Mouse (Mus musculus): ENCODE measurements around the gene Zbtb40. TPM values are rescaled to one million over a fixed set of nuclear protein-coding genes. Genes with fewer than 3 reads are reported as not detected.

The Zbtb40 gene
- polyA plus RNA-seq, 1 experiment from 2014 or later, result 1.3 TPM

DNA sequence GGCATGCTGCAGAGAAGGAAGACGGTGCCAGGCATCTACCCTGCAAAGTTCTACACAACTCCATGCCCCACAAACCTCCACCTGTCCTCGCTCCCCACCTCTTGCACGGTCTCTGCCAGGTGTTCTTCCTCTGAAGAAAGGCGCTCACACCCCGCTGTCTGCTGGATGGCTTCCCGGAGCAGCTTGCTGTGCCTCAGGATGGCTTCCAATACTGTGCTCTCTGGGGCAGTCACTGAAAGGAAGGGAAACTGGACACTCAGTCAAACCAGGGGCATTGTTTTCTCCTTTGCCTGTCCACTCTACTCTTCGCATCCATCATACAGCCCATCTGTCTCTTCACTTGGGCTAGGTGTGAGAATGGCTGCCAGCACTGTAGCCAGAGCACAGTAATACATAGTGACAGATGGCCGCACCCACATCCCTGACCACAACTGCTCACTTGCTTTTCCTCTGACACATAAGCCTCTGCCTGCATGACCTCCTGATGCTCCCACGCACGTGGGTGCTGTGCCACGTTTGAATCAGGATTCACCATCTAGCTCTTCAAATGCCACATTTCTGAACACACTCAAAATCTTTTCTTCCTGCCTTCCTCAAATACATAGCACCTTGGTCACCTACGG is 50.8 kb downstream of the Zbtb40 start:
- no peak for ATAC-seq

DNA sequence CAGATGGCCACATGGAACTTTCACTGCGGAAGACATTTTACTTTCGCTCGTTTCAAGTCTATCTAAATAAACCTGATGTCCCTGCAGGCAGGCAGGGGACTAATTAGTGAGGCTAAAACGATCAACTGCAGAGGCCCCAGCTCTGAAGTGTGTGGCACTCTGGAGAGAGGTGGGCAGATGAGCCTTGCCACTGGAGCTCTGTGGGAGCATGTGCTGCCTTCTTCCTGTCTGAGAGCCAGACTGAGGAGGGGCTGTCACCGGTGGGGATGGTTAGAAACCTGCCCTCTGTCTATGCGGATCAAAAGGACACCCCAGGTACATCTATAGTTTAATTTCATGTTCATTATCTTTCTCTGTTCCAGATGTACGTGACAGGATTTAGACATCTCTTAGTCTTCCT is 51.7 kb downstream of the Zbtb40 start:
- H3K36me3 ChIP-seq (ENCODE audit: insufficient read depth, low read length), result peaks cover 22% of the 10 kb centered on the region; the same call in 1 of the 2 replicates
- WGBS, result 79% methylated on average over 7 of the region's 7 CpGs

More for the DNA sequence above, 50.8 kb downstream of the Zbtb40 start:
- no peak for DNase-seq (ENCODE audit: low spot score)
- Histone ChIP-seq H3K9ac (replicated peaks; ENCODE audit: low read depth) (no peak overlapping the region), H3K4me2 (replicated peaks; ENCODE audit: low read depth, low read length) (no peak overlapping the region), H3K27ac (ENCODE audit: low read length) (no peak overlapping the region), H3K36me3 (ENCODE audit: insufficient read depth, low read length) (peaks cover 22% of the 10 kb centered on the region; the same call in 1 of the 2 replicates), H3K4me3 (ENCODE audit: low read depth, low read length) (no peak overlapping the region), H3K27me3 (replicated peaks; ENCODE audit: insufficient read depth, low read length) (no peaks in the 10 kb centered on the region), H3K4me1 (ENCODE audit: insufficient read depth, low read depth, low read length) (no peaks in the 10 kb centered on the region), H3K9me3 (ENCODE audit: low read length) (no peaks in the 10 kb centered on the region)
- TF ChIP-seq EP300 (IDR thresholded peaks at IDR 0.05) (no peak), CTCF (IDR thresholded peaks at IDR 0.05) (no peak)
- 91% methylated on average over 12 of the region's 12 CpGs for WGBS

DNA sequence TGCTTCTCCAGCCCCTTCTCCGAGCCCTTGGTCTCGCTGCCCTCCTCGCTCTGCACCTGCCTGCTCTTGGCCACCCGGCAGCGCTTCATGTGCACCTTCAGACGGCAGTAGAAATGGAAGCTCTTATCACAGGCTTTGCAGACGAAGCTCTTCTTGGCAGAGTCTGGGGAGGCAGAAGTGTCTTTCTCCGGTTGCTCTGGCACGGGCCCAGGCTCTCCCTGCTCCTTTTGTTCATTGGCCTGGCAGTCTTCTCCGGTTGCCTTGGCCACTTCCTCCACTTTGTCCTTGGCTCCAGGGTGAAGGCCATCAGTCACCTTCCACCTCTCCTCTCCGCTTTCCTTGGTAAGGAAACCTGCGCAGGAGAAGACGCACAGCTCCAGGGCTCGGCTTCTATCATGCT is 53.2 kb downstream of the Zbtb40 start:
- TF ChIP-seq EP300 (IDR thresholded peaks at IDR 0.05) (no peak), CTCF (IDR thresholded peaks at IDR 0.05) (no peak)
- ATAC-seq, result no peak
- peaks cover 18% of the 10 kb centered on the region; the same call in 1 of the 2 replicates for H3K36me3 ChIP-seq (ENCODE audit: insufficient read depth, low read length)

More for the DNA sequence above, 51.7 kb downstream of the Zbtb40 start:
- no peak overlapping the region for H3K9ac ChIP-seq (replicated peaks; ENCODE audit: low read depth)
- ATAC-seq (no peak), DNase-seq (ENCODE audit: low spot score) (no peak)
- H3K4me3 ChIP-seq (ENCODE audit: low read depth, low read length), result no peak overlapping the region
- H3K4me2 ChIP-seq (replicated peaks; ENCODE audit: low read depth, low read length), result no peak overlapping the region
- H3K9me3 ChIP-seq (ENCODE audit: low read length), result no peaks in the 10 kb centered on the region
- TF ChIP-seq CTCF (IDR thresholded peaks at IDR 0.05), result no peak
- no peak for TF ChIP-seq EP300 (IDR thresholded peaks at IDR 0.05)
- no peak overlapping the region for H3K27ac ChIP-seq (ENCODE audit: low read length)
- no peaks in the 10 kb centered on the region for H3K4me1 ChIP-seq (ENCODE audit: insufficient read depth, low read depth, low read length)
- H3K27me3 ChIP-seq (replicated peaks; ENCODE audit: insufficient read depth, low read length), result no peaks in the 10 kb centered on the region

DNA sequence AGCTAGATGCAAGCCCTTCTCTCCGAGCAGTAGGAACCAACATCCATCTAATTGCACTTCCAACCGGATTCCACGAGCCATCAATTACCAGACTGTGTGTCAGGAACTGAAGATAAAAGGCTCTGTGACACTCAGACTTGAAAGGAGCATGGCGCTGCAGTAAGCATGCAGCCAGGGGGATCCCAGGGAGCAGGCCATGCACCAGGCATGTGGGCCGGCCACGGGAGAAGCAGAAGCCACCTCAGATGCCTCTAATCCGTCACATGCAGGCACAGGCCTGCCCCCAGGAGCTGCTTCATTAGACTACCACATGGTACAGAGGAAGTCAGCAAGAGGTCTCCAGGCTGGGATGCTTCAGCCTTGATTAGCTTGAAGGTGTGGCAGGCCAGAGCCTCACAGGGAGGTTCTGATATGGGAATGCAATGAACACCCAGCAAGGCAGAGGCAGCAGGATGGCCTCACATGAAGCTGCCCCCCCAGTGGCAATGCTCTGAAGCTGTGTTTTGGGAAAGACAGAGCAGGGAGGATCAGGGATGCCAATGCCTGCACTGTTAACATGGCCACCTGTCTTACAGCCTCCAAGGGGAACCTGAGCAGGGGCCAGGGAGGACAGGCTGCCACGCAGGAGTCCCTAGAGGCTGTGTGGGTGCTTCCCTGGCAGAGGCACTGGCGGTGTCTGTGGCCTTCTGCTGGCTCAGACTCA is 66.5 kb downstream of the Zbtb40 start:
- no peak overlapping the region for H3K4me2 ChIP-seq (replicated peaks; ENCODE audit: low read depth, low read length)
- no peak for DNase-seq (ENCODE audit: low spot score)
- no peaks in the 10 kb centered on the region for H3K27me3 ChIP-seq (replicated peaks; ENCODE audit: insufficient read depth, low read length)
- no peak for TF ChIP-seq CTCF (IDR thresholded peaks at IDR 0.05)
- TF ChIP-seq EP300 (IDR thresholded peaks at IDR 0.05), result no peak
- H3K9ac ChIP-seq (replicated peaks; ENCODE audit: low read depth), result no peak overlapping the region
- WGBS, result 51% methylated on average over 9 of the region's 9 CpGs
- no peaks in the 10 kb centered on the region for H3K9me3 ChIP-seq (ENCODE audit: low read length)
- H3K27ac ChIP-seq (ENCODE audit: low read length), result no peak overlapping the region
- H3K36me3 ChIP-seq (ENCODE audit: insufficient read depth, low read length), result 0 out of 2 replicates have a peak, but pooled peaks cover 3% of the 10 kb centered on the region
- no peaks in the 10 kb centered on the region for H3K4me1 ChIP-seq (ENCODE audit: insufficient read depth, low read depth, low read length)
- no peak for ATAC-seq
- H3K4me3 ChIP-seq (ENCODE audit: low read depth, low read length), result no peak overlapping the region

More for the DNA sequence above, 53.2 kb downstream of the Zbtb40 start:
- WGBS, result 78% methylated on average over 14 of the region's 14 CpGs
- Histone ChIP-seq H3K9me3 (ENCODE audit: low read length) (no peaks in the 10 kb centered on the region), H3K4me1 (ENCODE audit: insufficient read depth, low read depth, low read length) (no peaks in the 10 kb centered on the region), H3K9ac (replicated peaks; ENCODE audit: low read depth) (no peak overlapping the region), H3K27me3 (replicated peaks; ENCODE audit: insufficient read depth, low read length) (no peaks in the 10 kb centered on the region), H3K4me2 (replicated peaks; ENCODE audit: low read depth, low read length) (no peak overlapping the region), H3K4me3 (ENCODE audit: low read depth, low read length) (no peak overlapping the region), H3K27ac (ENCODE audit: low read length) (no peak overlapping the region)
- DNase-seq (ENCODE audit: low spot score), result no peak

DNA sequence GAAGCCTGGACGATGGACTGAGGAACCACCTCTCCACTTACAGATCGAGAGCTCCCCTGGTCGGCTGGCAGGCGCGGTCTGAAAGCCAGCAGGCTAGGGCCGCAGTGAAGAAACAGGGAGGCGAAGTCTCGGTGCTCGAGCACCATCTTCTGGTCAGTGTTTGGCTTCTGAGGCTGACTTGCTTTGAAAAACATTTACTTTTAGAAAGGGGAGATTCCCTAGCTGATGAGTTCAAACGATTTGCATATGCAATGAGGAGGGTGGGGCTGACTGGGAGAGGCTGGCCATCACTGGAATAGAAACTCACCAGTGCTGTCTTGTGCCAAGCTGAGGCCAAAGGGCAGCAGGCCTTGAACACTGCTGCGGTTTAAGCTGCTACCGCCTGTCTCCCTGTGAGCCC is 67.3 kb downstream of the Zbtb40 start:
- H3K27ac ChIP-seq (ENCODE audit: low read length), result no peak overlapping the region
- WGBS, result 16% methylated on average over 12 of the region's 12 CpGs
- H3K4me1 ChIP-seq (ENCODE audit: insufficient read depth, low read depth, low read length), result no peaks in the 10 kb centered on the region
- H3K9ac ChIP-seq (replicated peaks; ENCODE audit: low read depth), result no peak overlapping the region
- 0 out of 2 replicates have a peak, but pooled peaks cover under 1% of the 10 kb centered on the region for H3K36me3 ChIP-seq (ENCODE audit: insufficient read depth, low read length)
- peak; percentile 57 for ATAC-seq
- no peaks in the 10 kb centered on the region for H3K9me3 ChIP-seq (ENCODE audit: low read length)
- H3K4me2 ChIP-seq (replicated peaks; ENCODE audit: low read depth, low read length), result no peak overlapping the region
- TF ChIP-seq EP300 (IDR thresholded peaks at IDR 0.05) (no peak), CTCF (IDR thresholded peaks at IDR 0.05) (peak; percentile 73)
- H3K27me3 ChIP-seq (replicated peaks; ENCODE audit: insufficient read depth, low read length), result no peaks in the 10 kb centered on the region
- H3K4me3 ChIP-seq (ENCODE audit: low read depth, low read length), result no peak overlapping the region
- peak; percentile 86 for DNase-seq (ENCODE audit: low spot score)

DNA sequence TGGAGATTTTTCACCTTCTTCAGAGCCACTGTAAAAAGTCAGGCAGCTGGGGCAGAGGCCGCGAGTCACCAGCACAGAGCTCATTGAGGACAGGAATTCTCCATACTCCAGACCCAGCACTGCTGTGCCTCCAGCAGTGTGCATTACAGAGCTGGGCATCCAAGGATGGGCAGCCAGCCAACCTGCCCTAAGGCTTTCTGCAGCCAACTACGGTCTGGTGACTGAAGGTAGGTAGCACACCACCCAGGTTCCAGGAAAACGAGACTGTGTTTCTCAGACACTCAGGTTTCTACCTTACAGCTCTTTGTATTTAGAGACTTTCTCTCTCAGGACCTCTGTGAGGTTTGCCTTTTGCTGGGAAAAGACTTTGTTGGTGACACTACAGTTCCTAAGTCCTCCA is 67.7 kb downstream of the Zbtb40 start:
- WGBS, result 63% methylated on average over 4 of the region's 4 CpGs
- no peaks in the 10 kb centered on the region for H3K27me3 ChIP-seq (replicated peaks; ENCODE audit: insufficient read depth, low read length)
- TF ChIP-seq CTCF (IDR thresholded peaks at IDR 0.05) (no peak), EP300 (IDR thresholded peaks at IDR 0.05) (no peak)

More for the DNA sequence above, 67.7 kb downstream of the Zbtb40 start:
- H3K4me2 ChIP-seq (replicated peaks; ENCODE audit: low read depth, low read length), result no peak overlapping the region
- no peaks in the 10 kb centered on the region for H3K4me1 ChIP-seq (ENCODE audit: insufficient read depth, low read depth, low read length)
- H3K36me3 ChIP-seq (ENCODE audit: insufficient read depth, low read length), result no peaks in the 10 kb centered on the region
- no peak overlapping the region for H3K4me3 ChIP-seq (ENCODE audit: low read depth, low read length)
- H3K9me3 ChIP-seq (ENCODE audit: low read length), result no peaks in the 10 kb centered on the region
- ATAC-seq, result no peak
- DNase-seq (ENCODE audit: low spot score), result no peak
- no peak overlapping the region for H3K9ac ChIP-seq (replicated peaks; ENCODE audit: low read depth)
- H3K27ac ChIP-seq (ENCODE audit: low read length), result no peak overlapping the region
